In the genomic region with DNA sequence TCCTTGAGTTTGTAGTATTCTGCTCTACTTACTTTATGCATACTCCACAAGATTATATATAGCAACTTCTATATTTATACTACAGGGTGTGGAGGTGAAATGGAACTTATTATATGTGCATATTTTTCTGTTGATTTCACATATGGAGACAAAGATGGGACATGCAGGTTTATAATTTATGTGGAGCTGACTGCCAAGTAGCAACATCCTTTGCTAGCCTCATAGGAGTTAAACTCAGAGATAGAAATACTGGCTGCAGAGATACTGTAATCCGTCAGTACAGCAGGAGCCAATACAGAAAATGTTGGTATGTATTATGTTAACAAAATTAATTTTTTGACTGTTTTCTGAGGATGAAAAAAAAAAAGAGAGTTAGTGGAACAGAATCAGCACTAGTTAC, we compare ENCODE assay signal across 23 mouse cellular contexts. TPM values are rescaled to one million over a fixed set of nuclear protein-coding genes. Genes with fewer than 3 reads are reported as not detected.
"Had no signal": no experiment of that assay in that cellular context is flagged by ENCODE, and none has a peak within 500 bp of the region (broad histone marks: within the 10 kb centered on the region; RNA-seq: fewer than 3 reads in every experiment).

No protein-coding gene starts in this region.

- H3K4me3 ChIP-seq: neural tube, embryonic 15.5 days; stomach, embryonic 15.5 days had no signal

- H3K4me1 ChIP-seq: neural tube, embryonic 15.5 days; stomach, embryonic 15.5 days had no signal

- H3K27me3 ChIP-seq: neural tube, embryonic 15.5 days; stomach, embryonic 15.5 days had no signal

- H3K9ac ChIP-seq: neural tube, embryonic 15.5 days; stomach, embryonic 15.5 days had no signal

- DNase-seq: retina, postnatal 1 day; right cerebral cortex, adult 18-20 months; right cerebral cortex, postnatal 14 days; right cerebral cortex, postnatal 25 days; right cerebral cortex, postnatal 4 days; spleen, adult 18-20 months; thymus, adult 18-20 months; thymus, adult 2 months; thymus, postnatal 14 days; thymus, postnatal 25 days; thymus, postnatal 36 days; thymus, postnatal 4 days had no signal

- H3K9me3 ChIP-seq: neural tube, embryonic 15.5 days; stomach, embryonic 15.5 days had no signal

- H3K36me3 ChIP-seq: neural tube, embryonic 15.5 days; stomach, embryonic 15.5 days had no signal

- H3K27ac ChIP-seq: neural tube, embryonic 15.5 days; stomach, embryonic 15.5 days; stomach, postnatal 0 days had no signal

RNA-seq across cellular contexts. Expression of a gene that starts 27.6 kb away (rescaled TPM):
- total RNA-seq: neutrophil, adult 5-6 weeks had no signal
- polyA plus RNA-seq: neural tube, embryonic 14.5 days; neural tube, embryonic 15.5 days; small intestine, adult 2 months; spleen, adult 2 months; stomach, embryonic 14.5 days; stomach, embryonic 15.5 days; stomach, embryonic 16.5 days; stomach, postnatal 0 days; thymus, adult 2 months; thymus, postnatal 0 days; urinary bladder, adult 2 months had no signal
